In the genomic region with DNA sequence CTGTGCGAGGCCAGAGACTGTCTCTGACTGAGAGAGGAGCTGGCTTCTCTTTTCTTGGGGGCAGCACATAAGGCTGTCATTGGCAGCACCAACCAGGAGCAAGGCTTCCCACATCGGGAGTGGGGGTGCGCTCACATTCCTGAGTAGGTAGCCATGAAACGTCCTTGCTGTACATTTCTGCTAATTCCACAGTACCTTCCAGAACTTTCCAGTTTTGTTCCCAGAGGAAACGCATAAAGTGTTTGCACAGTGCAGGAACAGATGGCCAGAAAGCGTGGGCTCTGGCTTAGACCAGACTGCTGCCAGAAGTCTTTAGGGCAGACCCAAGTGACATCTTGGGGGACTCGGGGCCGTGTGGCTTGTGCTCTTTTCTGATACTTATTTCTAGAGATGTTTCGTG, we compare ENCODE assay signal across 8 mouse cellular contexts. TPM values are rescaled to one million over a fixed set of nuclear protein-coding genes. Genes with fewer than 3 reads are reported as not detected.
DNase-seq lines count a peak whose midpoint lies in the region; ATAC-seq lines count a peak whose summit lies in the region.

No protein-coding gene starts in this region.

- peak overlapping the region; percentile 71 to 81 for H3K27ac ChIP-seq in heart, embryonic 14.5 days (replicated peaks in 1 of 2; ENCODE audit: control insufficient read depth in 1 of 2, insufficient read depth in 1 of 2, low read depth in 2 of 2, low read length in 2 of 2)
- peak overlapping the region; percentile 97 for H3K27ac ChIP-seq in embryonic facial prominence, embryonic 12.5 days

- 70% methylated on average over 9 of the region's 9 CpGs for WGBS in heart, embryonic 14.5 days
- 26% methylated on average over 9 of the region's 9 CpGs for WGBS in embryonic facial prominence, embryonic 12.5 days

- peak overlapping the region; percentile 38 for H3K9ac ChIP-seq in heart, embryonic 14.5 days (ENCODE audit: low read length)
- H3K9ac ChIP-seq in embryonic facial prominence, embryonic 12.5 days = peak overlapping the region; percentile 20; the same call in 1 of the 2 replicates

- peaks cover 17 to 26% of the 10 kb centered on the region in 2 experiments for H3K4me1 ChIP-seq in heart, embryonic 14.5 days (ENCODE audit: control insufficient read depth in 2 of 2, insufficient read depth in 2 of 2, low read length in 2 of 2)
- peaks cover 63% of the 10 kb centered on the region for H3K4me1 ChIP-seq in embryonic facial prominence, embryonic 12.5 days

- H3K27me3 ChIP-seq in heart, embryonic 14.5 days (ENCODE audit: control insufficient read depth, insufficient read depth, low read length) = no peaks in the 10 kb centered on the region
- H3K27me3 ChIP-seq in embryonic facial prominence, embryonic 12.5 days = no peaks in the 10 kb centered on the region

- H3K36me3 ChIP-seq in heart, embryonic 14.5 days (ENCODE audit: control insufficient read depth, insufficient read depth, low read length) = no peaks in the 10 kb centered on the region
- H3K36me3 ChIP-seq in embryonic facial prominence, embryonic 12.5 days = no peaks in the 10 kb centered on the region

- DNase-seq in heart, postnatal 4 days = no peak
- peak; percentile 33 for DNase-seq in 3T3-L1 (ENCODE audit: low read depth, low spot score)
- DNase-seq in kidney, postnatal 4 days = peak; percentile 44 to 65
- no peak for DNase-seq in spleen, postnatal 10 days (ENCODE audit: low spot score in 2 of 2)
- DNase-seq in embryo, embryonic 10.5 days (ENCODE audit: low spot score) = no peak
- no peak for DNase-seq in MN1 (ENCODE audit: low spot score)

- H3K4me2 ChIP-seq in heart, embryonic 14.5 days (ENCODE audit: low read length) = peak overlapping the region; percentile 39; the same call in 1 of the 2 replicates
- peak overlapping the region; percentile 40 for H3K4me2 ChIP-seq in embryonic facial prominence, embryonic 12.5 days (replicated peaks)

- H3K9me3 ChIP-seq in heart, embryonic 14.5 days (ENCODE audit: control insufficient read depth, low read length) = no peaks in the 10 kb centered on the region
- H3K9me3 ChIP-seq in embryonic facial prominence, embryonic 12.5 days = no peaks in the 10 kb centered on the region

- ATAC-seq in heart, embryonic 14.5 days (ENCODE audit: insufficient number of reproducible peaks, insufficient read depth, low FRiP score, low read depth) = no peak
- ATAC-seq in embryonic facial prominence, embryonic 12.5 days (ENCODE audit: insufficient number of reproducible peaks, insufficient read depth, low FRiP score, low TSS enrichment) = no peak

- H3K4me3 ChIP-seq in heart, embryonic 14.5 days (ENCODE audit: control insufficient read depth in 1 of 2, insufficient read depth in 1 of 2, low read depth in 1 of 2, low read length in 2 of 2) = no peak overlapping the region
- H3K4me3 ChIP-seq in embryonic facial prominence, embryonic 12.5 days = peak overlapping the region; percentile 13

RNA-seq across cellular contexts. Expression of a gene that starts 34.0 kb away (rescaled TPM):
- 68.5 and 74.8 TPM in 2 replicates for polyA plus RNA-seq in heart, embryonic 14.5 days (2014; fragmentation: Nextera tagmentation; extraction: Ambion mirVana)
- 10 to 100 TPM; 31.7 to 31.9 TPM for total RNA-seq in heart, postnatal 4 days (2021)
- 85.1 and 87.4 TPM in 2 replicates for polyA plus RNA-seq in embryonic facial prominence, embryonic 12.5 days (2016; fragmentation: Nextera tagmentation; extraction: Ambion mirVana)

Comparison
In these comparisons a context has a peak if more than half of its experiments do, and no peak if none do; other contexts are left out.
1. DNase-seq: peak in 3T3-L1 (single experiment) and kidney, postnatal 4 days (2 of 2); none in heart, postnatal 4 days (single experiment), spleen, postnatal 10 days (0 of 2), embryo, embryonic 10.5 days (single experiment) and MN1 (single experiment).